Mouse (Mus musculus) kidney, adult 11 months (tissue): Measurements from ENCODE around the gene Hist1h3b.

Experiments used
- DNase-seq: peaks from one replicate; pipeline ENCODE4 v3.0.0; 2022

Gene Hist1h3b

DNA sequence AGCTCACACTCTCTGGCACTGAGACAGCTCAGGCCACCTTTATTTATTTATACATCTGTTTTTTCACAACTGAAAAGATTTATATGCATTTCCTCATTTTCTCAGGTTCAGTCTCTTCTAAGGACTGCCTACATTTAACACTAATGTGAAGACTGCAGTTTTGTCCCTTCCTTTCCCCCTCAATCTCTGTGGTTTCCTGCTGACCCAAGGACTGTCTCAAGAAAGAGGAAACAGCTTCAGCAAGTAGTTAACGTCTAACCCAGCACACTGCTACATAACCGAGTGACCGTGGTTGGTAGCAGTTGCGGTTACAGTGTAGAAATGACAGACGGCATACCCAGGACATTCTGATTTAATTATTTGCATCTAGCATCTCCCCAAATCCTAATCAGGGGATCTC, 47.3 kb downstream of the Hist1h3b start:
- no peak for DNase-seq
